Mouse (Mus musculus): ENCODE results near the gene Tcte2. TPM values are rescaled to one million over a fixed set of nuclear protein-coding genes. Genes with fewer than 3 reads are reported as not detected.

Tcte2 gene
- polyA plus RNA-seq, 1 experiment from 2014 or later, result 16.8 TPM

DNA sequence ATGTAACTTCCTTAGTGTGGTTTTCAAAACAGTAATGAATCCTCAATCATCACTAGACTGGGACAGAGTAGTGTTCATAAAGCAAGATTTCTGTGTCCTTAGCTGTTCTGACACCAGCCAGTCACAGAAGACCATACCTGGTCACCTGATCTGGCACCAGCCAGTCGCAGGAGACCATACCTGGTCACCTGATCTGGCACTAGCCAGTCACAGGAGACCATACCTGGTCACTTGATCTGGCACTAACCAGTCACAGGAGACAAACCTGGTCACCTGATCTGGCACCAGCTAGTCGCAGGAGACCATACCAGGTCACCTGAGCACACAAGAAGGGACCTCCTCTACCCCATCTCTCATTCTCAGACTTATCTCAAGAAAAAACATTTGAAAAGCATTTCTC, 66.4 kb downstream of the Tcte2 start:
- 0 out of 2 replicates have a peak, but pooled peaks have one; percentile 23 for ATAC-seq (ENCODE audit: low FRiP score, low read depth)
- H3K4me2 ChIP-seq, result no peak overlapping the region
- H3K27ac ChIP-seq (replicated peaks), result no peak overlapping the region
- H3K36me3 ChIP-seq, result no peaks in the 10 kb centered on the region
- H3K4me3 ChIP-seq, result no peak overlapping the region
- no peaks in the 10 kb centered on the region for H3K27me3 ChIP-seq
- H3K9ac ChIP-seq, result no peak overlapping the region
- 98% methylated on average over 2 of the region's 2 CpGs for WGBS
- no peaks in the 10 kb centered on the region for H3K9me3 ChIP-seq
- H3K4me1 ChIP-seq (replicated peaks), result peaks cover under 1% of the 10 kb centered on the region; the same call in 1 of the 2 replicates

DNA sequence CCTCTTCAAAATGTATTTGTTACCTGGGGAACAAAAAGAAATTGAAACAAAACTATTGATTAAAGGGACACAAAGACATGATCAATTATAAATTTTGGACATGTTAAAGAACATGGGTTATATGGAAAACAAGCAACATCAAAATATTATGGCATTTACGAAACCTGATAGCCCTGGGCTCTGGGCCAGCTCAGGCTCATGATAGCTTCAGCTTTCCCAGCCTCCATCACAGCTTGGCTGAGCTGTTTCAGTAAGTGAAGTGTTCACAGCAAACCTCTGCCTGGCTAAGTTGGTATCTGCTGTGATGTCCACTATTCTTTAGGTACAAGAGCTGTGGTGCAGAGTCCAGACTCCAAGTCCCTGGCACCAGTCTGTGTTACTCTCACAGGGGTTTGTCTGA, 67.4 kb downstream of the Tcte2 start:
- H3K4me3 ChIP-seq, result no peak overlapping the region
- H3K27me3 ChIP-seq, result no peaks in the 10 kb centered on the region
- no peak overlapping the region for H3K9ac ChIP-seq
- H3K27ac ChIP-seq (replicated peaks), result no peak overlapping the region
- no peak overlapping the region for H3K4me2 ChIP-seq
- WGBS, result 79% methylated on average over 1 of the region's 1 CpGs
- no peaks in the 10 kb centered on the region for H3K4me1 ChIP-seq (replicated peaks)
- no peaks in the 10 kb centered on the region for H3K9me3 ChIP-seq
- ATAC-seq (ENCODE audit: low FRiP score, low read depth), result no peak
- no peaks in the 10 kb centered on the region for H3K36me3 ChIP-seq

DNA sequence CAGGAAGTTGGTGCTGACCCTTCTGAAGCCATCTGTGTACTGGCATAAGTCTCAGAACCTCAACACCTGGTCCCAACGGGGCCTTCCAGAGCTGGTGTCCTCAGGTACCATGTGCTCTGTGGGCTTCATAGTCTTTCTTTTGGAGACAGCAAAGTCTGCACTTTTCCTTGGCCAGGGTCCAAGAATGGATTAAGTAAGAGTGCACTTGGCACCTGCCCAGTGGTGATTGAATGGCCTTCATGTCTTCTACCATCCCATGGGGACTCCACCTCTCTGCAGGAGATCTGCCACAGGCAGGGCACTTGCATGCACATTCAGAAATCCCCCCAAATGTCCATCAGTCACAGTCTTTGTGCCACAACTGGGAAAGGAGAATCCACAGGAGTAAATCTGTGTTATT, 74.0 kb downstream of the Tcte2 start:
- Histone ChIP-seq H3K27ac (replicated peaks) (no peak overlapping the region), H3K36me3 (no peaks in the 10 kb centered on the region), H3K9me3 (no peaks in the 10 kb centered on the region), H3K9ac (no peak overlapping the region), H3K27me3 (no peaks in the 10 kb centered on the region), H3K4me1 (replicated peaks) (peaks cover 13% of the 10 kb centered on the region), H3K4me3 (no peak overlapping the region), H3K4me2 (no peak overlapping the region)
- WGBS, result 95% methylated on average over 1 of the region's 1 CpGs
- no peak for ATAC-seq (ENCODE audit: low FRiP score, low read depth)

DNA sequence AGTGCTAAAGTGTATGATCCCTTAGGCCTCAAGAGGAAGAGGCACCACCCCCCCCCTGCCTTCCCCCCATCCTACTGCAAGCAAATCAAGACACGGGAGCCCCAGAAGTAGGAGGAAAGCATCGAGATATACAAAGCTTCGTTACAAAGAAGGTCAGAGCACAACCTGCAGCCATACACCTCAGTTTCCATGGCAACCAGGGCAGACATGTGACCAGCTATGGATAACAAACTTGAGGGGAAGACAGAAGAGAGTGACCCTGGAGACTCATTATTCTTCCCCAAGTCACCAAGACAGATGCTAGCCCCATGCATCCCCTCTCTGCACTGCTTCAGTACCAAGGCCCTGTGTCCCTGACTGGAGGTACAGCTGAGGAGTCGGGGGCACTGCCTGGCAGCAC, 74.5 kb downstream of the Tcte2 start:
- no peak overlapping the region for H3K9ac ChIP-seq
- no peaks in the 10 kb centered on the region for H3K9me3 ChIP-seq
- no peak overlapping the region for H3K27ac ChIP-seq (replicated peaks)
- H3K27me3 ChIP-seq, result no peaks in the 10 kb centered on the region
- no peak overlapping the region for H3K4me2 ChIP-seq
- H3K4me3 ChIP-seq, result no peak overlapping the region
- H3K4me1 ChIP-seq (replicated peaks), result peaks cover 19% of the 10 kb centered on the region
- 36% methylated on average over 4 of the region's 4 CpGs for WGBS
- no peak for ATAC-seq (ENCODE audit: low FRiP score, low read depth)
- H3K36me3 ChIP-seq, result no peaks in the 10 kb centered on the region

DNA sequence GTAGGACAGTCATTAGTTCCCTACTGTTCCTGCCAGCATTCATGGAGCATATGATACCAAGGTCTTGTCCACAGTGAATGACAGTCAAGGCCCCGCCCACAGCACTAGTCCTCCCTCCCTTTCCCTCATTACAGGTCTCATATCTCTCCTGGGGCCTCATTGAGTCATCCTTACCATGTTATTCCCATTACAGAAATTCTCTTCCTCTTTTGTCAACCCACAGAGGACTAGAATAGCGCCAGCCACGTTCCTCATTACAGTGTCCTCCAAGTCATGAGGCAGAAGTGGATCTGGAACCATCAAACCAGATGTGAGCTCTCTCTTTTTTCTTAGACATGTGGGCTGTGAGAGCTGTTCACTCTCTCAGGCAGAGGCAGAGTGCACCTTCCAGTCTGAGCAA, 76.0 kb downstream of the Tcte2 start:
- Histone ChIP-seq H3K4me1 (replicated peaks) (peaks cover 25% of the 10 kb centered on the region), H3K9me3 (no peaks in the 10 kb centered on the region), H3K4me2 (no peak overlapping the region), H3K27ac (replicated peaks) (no peak overlapping the region), H3K4me3 (no peak overlapping the region), H3K27me3 (no peaks in the 10 kb centered on the region), H3K9ac (no peak overlapping the region), H3K36me3 (no peaks in the 10 kb centered on the region)
- no peak for ATAC-seq (ENCODE audit: low FRiP score, low read depth)
- 80% methylated on average over 3 of the region's 3 CpGs for WGBS

DNA sequence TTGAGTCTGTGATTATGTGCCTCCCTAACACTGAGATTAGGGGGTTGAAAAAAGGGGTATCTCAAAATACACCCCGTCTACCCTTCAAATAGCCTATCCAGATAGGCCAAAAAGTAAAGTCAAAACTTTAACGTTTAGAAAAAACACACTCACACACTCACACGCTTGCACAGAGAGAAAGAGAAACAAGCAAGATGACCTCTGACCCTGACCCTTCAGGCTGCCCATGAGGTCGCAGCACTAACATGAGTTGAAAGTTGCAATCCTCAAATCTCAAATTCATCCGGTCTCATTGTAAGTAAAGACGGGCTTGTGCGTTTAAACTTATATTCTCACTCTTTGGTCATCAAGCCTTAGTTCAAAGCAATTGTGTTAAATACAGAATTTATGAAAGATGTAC, 77.4 kb downstream of the Tcte2 start:
- H3K36me3 ChIP-seq, result no peaks in the 10 kb centered on the region
- H3K4me1 ChIP-seq (replicated peaks), result peaks cover 33% of the 10 kb centered on the region

DNA sequence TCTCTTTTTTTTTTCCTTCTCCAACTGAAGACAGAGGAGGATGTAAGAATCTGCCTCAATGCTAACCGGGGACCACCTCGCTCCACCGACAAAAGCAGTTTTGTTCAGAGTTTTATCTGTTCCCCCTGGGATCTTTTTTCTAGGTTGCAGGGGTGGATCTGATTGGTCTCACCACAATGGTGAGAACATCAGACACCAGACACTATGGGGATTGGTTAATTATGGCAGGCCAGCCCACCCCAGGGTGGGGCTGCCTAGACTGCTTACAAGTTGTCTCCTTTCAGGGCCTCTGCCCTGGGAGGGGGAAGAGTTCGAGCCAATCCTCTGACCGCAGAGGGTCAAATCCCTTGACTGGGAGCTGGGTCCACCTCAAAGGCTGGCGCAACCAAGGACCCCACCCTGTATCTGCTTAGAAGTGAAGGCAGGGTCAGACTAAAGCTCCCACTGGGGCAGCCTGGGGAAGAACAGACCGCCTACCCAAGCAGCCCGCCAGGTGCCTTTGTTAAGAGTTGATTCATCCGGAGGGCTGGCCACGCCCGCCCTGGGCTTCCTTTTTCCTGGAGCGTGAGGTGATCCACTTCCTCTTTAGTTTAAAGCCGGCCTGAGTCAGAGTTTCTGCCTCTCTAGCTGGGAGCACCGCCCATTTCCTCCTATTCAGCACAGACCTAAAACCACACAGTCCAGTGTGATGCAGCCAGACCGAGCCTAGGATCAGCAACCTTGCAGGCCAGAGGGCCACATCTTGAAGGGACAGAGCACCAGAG, 78.0 kb downstream of the Tcte2 start:
- H3K27ac ChIP-seq (replicated peaks), result peak overlapping the region; percentile 77
- H3K36me3 ChIP-seq, result no peaks in the 10 kb centered on the region
- no peaks in the 10 kb centered on the region for H3K27me3 ChIP-seq
- H3K9me3 ChIP-seq, result no peaks in the 10 kb centered on the region
- H3K4me1 ChIP-seq (replicated peaks), result peaks cover 33% of the 10 kb centered on the region
- WGBS, result 16% methylated on average over 15 of the region's 15 CpGs
- H3K4me2 ChIP-seq, result peak overlapping the region; percentile 34
- H3K4me3 ChIP-seq, result peak overlapping the region; percentile 26
- peak; percentile 67 for ATAC-seq (ENCODE audit: low FRiP score, low read depth)
- H3K9ac ChIP-seq, result no peak overlapping the region

More for the DNA sequence above, 77.4 kb downstream of the Tcte2 start:
- 0 out of 2 replicates have a peak overlapping the region, but pooled peaks have one; percentile 36 for H3K27ac ChIP-seq (replicated peaks)
- H3K4me3 ChIP-seq, result no peak overlapping the region
- no peak overlapping the region for H3K4me2 ChIP-seq
- ATAC-seq (ENCODE audit: low FRiP score, low read depth), result no peak
- H3K27me3 ChIP-seq, result no peaks in the 10 kb centered on the region
- H3K9me3 ChIP-seq, result no peaks in the 10 kb centered on the region
- H3K9ac ChIP-seq, result no peak overlapping the region
- 58% methylated on average over 7 of the region's 7 CpGs for WGBS

DNA sequence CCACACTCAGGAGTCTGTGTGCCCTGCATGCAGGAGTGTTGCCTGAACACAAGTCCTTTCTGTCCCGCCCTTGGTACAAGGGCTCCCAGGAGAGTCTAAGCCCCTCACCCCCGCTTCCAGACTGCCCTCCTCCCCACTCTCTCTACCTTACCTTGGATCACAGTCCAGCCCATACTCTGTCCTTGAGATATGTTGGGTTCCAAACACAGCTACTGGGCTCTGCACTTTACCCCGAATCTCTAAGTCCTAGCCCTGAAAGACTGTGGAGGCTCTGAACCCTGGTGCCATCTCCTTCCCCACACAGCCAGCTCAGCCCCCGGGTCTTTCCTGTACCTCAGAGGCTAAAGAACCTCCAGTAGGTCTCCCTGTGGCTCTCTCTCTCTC, 78.6 kb downstream of the Tcte2 start:
- Histone ChIP-seq H3K27me3 (no peaks in the 10 kb centered on the region), H3K27ac (replicated peaks) (peak overlapping the region; percentile 77), H3K4me2 (peak overlapping the region; percentile 34), H3K36me3 (no peaks in the 10 kb centered on the region), H3K9ac (peak overlapping the region; percentile 29; the same call in 1 of the 2 replicates), H3K4me3 (peak overlapping the region; percentile 26), H3K4me1 (replicated peaks) (peaks cover 37% of the 10 kb centered on the region), H3K9me3 (no peaks in the 10 kb centered on the region)
- no peak for ATAC-seq (ENCODE audit: low FRiP score, low read depth)
- 25% methylated on average over 4 of the region's 4 CpGs for WGBS

DNA sequence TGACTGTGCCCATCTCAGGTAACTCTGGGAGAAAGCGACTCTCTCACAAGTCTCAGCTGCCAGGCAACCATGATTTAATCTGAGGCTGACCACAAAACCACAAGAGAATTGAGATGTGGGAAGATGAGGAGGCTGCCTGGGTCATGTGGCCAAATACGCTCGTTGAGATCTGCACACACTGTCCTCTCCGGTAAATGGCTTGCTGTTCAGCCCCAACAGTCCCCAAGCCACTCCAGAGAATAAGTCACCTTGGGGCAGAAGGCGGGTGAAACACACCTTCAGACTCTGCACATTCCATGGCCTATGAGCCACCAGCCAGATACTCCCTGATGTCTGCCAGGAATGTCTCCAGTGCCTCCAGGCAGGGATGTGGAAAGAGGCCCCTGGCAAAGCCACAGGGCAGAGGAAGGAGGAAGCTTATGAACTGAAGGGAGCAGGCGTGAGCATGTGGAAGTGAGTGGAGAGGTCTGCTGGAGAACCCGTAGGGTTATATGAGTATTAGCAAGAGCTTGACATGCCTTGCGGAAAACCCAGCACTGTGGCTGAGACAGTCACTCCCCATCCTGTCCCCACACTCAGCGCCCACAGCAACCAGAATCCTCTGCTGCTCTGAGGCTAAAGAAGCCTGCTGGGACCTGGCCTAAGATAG, 79.1 kb downstream of the Tcte2 start:
- WGBS, result 56% methylated on average over 9 of the region's 9 CpGs
- peak overlapping the region; percentile 26 for H3K4me3 ChIP-seq
- peak overlapping the region; percentile 77 for H3K27ac ChIP-seq (replicated peaks)
- peak overlapping the region; percentile 34 for H3K4me2 ChIP-seq
- no peaks in the 10 kb centered on the region for H3K36me3 ChIP-seq
- ATAC-seq (ENCODE audit: low FRiP score, low read depth), result no peak
- H3K27me3 ChIP-seq, result no peaks in the 10 kb centered on the region
- H3K4me1 ChIP-seq (replicated peaks), result peaks cover 39% of the 10 kb centered on the region
- no peaks in the 10 kb centered on the region for H3K9me3 ChIP-seq
- peak overlapping the region; percentile 29; the same call in 1 of the 2 replicates for H3K9ac ChIP-seq

DNA sequence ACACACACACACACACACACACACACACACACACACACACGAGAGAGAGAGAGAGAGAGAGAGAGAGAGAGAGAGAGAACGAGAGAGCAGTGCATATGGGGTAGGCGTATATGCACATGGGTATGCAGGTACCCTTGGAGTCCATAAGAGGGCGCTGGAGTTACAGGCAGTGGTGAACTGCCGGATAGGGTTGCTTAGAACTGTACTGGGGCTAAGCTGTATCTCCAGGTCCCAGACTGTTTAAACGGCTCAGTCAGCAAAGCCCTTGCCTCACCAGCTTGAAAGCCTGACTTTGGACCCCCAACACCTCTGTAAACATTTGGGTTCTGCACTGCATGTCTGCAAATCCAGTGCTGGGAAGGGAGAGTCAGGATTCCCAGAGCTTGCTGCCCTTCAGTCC, 79.9 kb downstream of the Tcte2 start:
- Histone ChIP-seq H3K4me1 (replicated peaks) (peaks cover 39% of the 10 kb centered on the region), H3K4me2 (peak overlapping the region; percentile 34; the same call in 1 of the 2 replicates), H3K36me3 (no peaks in the 10 kb centered on the region), H3K9me3 (no peaks in the 10 kb centered on the region), H3K27ac (replicated peaks) (0 out of 2 replicates have a peak overlapping the region, but pooled peaks have one; percentile 77), H3K27me3 (no peaks in the 10 kb centered on the region), H3K9ac (no peak overlapping the region), H3K4me3 (no peak overlapping the region)
- no peak for ATAC-seq (ENCODE audit: low FRiP score, low read depth)
- 90% methylated on average over 6 of the region's 6 CpGs for WGBS

DNA sequence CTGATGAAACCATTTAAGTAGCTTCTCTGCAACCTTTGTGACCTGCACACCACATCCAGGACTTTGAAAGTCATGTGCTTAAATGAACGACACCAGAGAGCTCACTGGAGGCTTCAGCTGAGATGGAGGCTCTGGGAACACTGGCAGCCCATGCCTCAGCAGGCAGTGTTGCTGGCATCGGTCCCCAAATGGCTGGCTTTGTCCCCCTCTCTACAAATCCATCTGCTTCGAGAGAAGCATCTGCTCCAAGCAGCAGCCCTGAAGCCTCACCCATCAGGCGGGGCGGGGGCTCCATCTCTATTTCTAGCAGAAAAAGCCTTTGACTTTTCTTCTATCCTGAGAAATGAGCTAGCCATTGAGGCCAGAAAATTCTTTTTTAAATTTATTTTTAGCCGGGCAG, 80.5 kb downstream of the Tcte2 start:
- Histone ChIP-seq H3K9me3 (no peaks in the 10 kb centered on the region), H3K36me3 (no peaks in the 10 kb centered on the region), H3K4me3 (no peak overlapping the region), H3K9ac (no peak overlapping the region), H3K27me3 (no peaks in the 10 kb centered on the region), H3K27ac (replicated peaks) (peak overlapping the region; percentile 56; the same call in 1 of the 2 replicates), H3K4me2 (no peak overlapping the region), H3K4me1 (replicated peaks) (peaks cover 38% of the 10 kb centered on the region)
- ATAC-seq (ENCODE audit: low FRiP score, low read depth), result no peak
- WGBS, result 53% methylated on average over 6 of the region's 6 CpGs

DNA sequence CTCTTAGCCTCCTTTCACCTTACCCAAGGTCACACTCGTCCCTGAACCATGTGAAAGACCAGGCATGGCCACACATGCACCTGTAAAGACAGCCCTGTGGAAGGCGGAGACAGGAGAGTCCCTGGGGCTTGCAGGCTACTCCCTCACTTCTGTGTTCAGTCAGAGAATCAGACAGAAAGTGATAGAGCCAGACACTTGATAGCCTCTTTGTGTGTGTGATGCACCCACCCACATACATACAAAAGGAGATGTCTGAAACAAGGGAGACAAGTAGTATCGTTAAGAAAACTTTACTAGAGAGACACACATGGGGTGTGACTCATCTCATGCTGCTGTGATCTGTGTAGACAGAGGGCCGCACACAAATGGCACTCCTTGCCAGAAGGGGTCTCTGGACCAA, 81.3 kb downstream of the Tcte2 start:
- Histone ChIP-seq H3K36me3 (no peaks in the 10 kb centered on the region), H3K4me1 (replicated peaks) (peaks cover 38% of the 10 kb centered on the region), H3K9ac (no peak overlapping the region), H3K4me2 (no peak overlapping the region), H3K27me3 (no peaks in the 10 kb centered on the region), H3K4me3 (no peak overlapping the region), H3K27ac (replicated peaks) (peak overlapping the region; percentile 56), H3K9me3 (no peaks in the 10 kb centered on the region)
- 64% methylated on average over 4 of the region's 4 CpGs for WGBS
- no peak for ATAC-seq (ENCODE audit: low FRiP score, low read depth)

All from hindbrain, embryonic 15.5 days (tissue).